Mouse (Mus musculus): Measurements from ENCODE around the gene Lrrc47.

GRCm38 (mm10) chr4:153962631-153963030, 48.9 kb upstream of the Lrrc47 start:
- no peak for TF ChIP-seq CTCF (IDR thresholded peaks at IDR 0.05; ENCODE audit: control insufficient read depth, insufficient read depth, low read length)
- no peak for TF ChIP-seq POLR2A (IDR thresholded peaks at IDR 0.05; ENCODE audit: borderline replicate concordance, control insufficient read depth, low read depth, low read length)
